Mouse (Mus musculus) kidney, postnatal 0 days (tissue): ENCODE data around the gene Gm49396. TPM values are rescaled to one million over a fixed set of nuclear protein-coding genes. Genes with fewer than 3 reads are reported as not detected.
A peak's percentile ranks its signal among the peaks of the same experiment; 100 is the strongest.

Experiments
- ATAC-seq: fragments of 200-750 bp; cut with Nextera tagmentation; replicated peaks from 2 replicates; pipeline ENCODE4 v1.8.0; 2017; ENCODE audit warnings: low read depth, moderate number of reproducible peaks, moderate TSS enrichment, moderate library complexity; ENCODE audit not compliant: low FRiP score
- DNase-seq: peaks from one replicate; pipeline ENCODE4 v3.0.0-alpha.2; 2016; ENCODE audit warnings: low spot score
- H3K27ac ChIP-seq: fragments of 300-500 bp; sonication (generic); 2 replicates; pipeline ENCODE4 v1.5.1; 2014; ENCODE audit warnings: mild to moderate bottlenecking
- H3K27me3 ChIP-seq: fragments of 300-500 bp; sonication (generic); 2 replicates; pipeline ENCODE4 v1.6.1; 2014; ENCODE audit warnings: low read length, mixed read lengths; ENCODE audit not compliant: insufficient read depth
- H3K36me3 ChIP-seq: fragments of 300-500 bp; sonication (generic); 2 replicates; pipeline ENCODE4 v1.6.1; 2014; ENCODE audit warnings: low read length, mixed read lengths; ENCODE audit not compliant: insufficient read depth
- H3K4me1 ChIP-seq: fragments of 300-500 bp; sonication (generic); replicated peaks from 2 replicates; pipeline ENCODE4 v1.6.1; 2014; ENCODE audit warnings: antibody characterized with exemption, low read length, mixed read lengths; ENCODE audit not compliant: insufficient read depth
- H3K4me2 ChIP-seq: fragments of 300-500 bp; sonication (generic); 2 replicates; pipeline ENCODE4 v1.6.1; 2014; ENCODE audit warnings: mild to moderate bottlenecking, low read length, moderate library complexity, mixed read lengths
- H3K4me3 ChIP-seq: fragments of 300-500 bp; sonication (generic); replicated peaks from 2 replicates; pipeline ENCODE4 v1.5.1; 2014; ENCODE audit warnings: low read depth, low read length
- H3K9ac ChIP-seq: fragments of 300-500 bp; sonication (generic); 2 replicates; pipeline ENCODE4 v1.6.1; 2014; ENCODE audit warnings: low read depth, low read length
- H3K9me3 ChIP-seq: fragments of 300-500 bp; sonication (generic); replicated peaks from 2 replicates; pipeline ENCODE4 v1.6.1; 2016; ENCODE audit warnings: low read length, inconsistent platforms, mixed read lengths
- CTCF ChIP-seq: IDR thresholded peaks from 2 replicates; pipeline ENCODE4 v1.5.1; 2016; ENCODE audit warnings: antibody characterized with exemption, low read depth, mild to moderate bottlenecking, moderate library complexity
- WGBS: fragments of 180-500 bp; shearing (Covaris S2); extraction: QIAGEN DNeasy Blood & Tissue Kit; methylation state at CpG from one replicate; pipeline ENCODE4 v1.1.7; 2014; 5-methylcytosine and 5-hydroxymethylcytosine counted together
- polyA plus RNA-seq: library from polyadenylated mRNA; unstranded; fragments of >200 nt; fragmentation: Nextera tagmentation; extraction: Ambion mirVana; gene quantifications from 2 replicates; pipeline ENCODE4 v1.2.1, GENCODE M21; 2015

The Gm49396 gene
- polyA plus RNA-seq, 1 experiment from 2014 or later: 5.0 TPM

GRCm38 (mm10) chr7:30604424-30604823 is 41.3 kb downstream of the Gm49396 start:
- H3K4me1 ChIP-seq: 0 out of 2 replicates have a peak, but pooled peaks cover 5% of the 10 kb centered on the region
- DNase-seq (no peak), ATAC-seq (no peak)
- H3K36me3 ChIP-seq: no peaks in the 10 kb centered on the region
- no peak overlapping the region for H3K4me3 ChIP-seq
- H3K27ac ChIP-seq: no peak overlapping the region
- H3K27me3 ChIP-seq: no peaks in the 10 kb centered on the region
- no peak overlapping the region for H3K9ac ChIP-seq
- no peak for TF ChIP-seq CTCF
- H3K4me2 ChIP-seq: no peak overlapping the region
- no peaks in the 10 kb centered on the region for H3K9me3 ChIP-seq
- WGBS: 40% methylated on average over 8 of the region's 8 CpGs

- DNase-seq (no peak), ATAC-seq (no peak)
- Histone ChIP-seq H3K4me1 (0 out of 2 replicates have a peak, but pooled peaks cover 5% of the 10 kb centered on the region), H3K27me3 (no peaks in the 10 kb centered on the region), H3K36me3 (no peaks in the 10 kb centered on the region), H3K9me3 (no peaks in the 10 kb centered on the region), H3K27ac (no peak overlapping the region), H3K9ac (no peak overlapping the region), H3K4me2 (no peak overlapping the region), H3K4me3 (no peak overlapping the region)
- TF ChIP-seq CTCF: no peak
- WGBS: 86% methylated on average over 8 of the region's 8 CpGs
These were observed 41.8 kb downstream of the Gm49396 start for GRCm38 (mm10) chr7:30604944-30605343.

- H3K9me3 ChIP-seq: no peaks in the 10 kb centered on the region
- WGBS: 24% methylated on average over 8 of the region's 8 CpGs
- no peak overlapping the region for H3K27ac ChIP-seq
- no peaks in the 10 kb centered on the region for H3K36me3 ChIP-seq
- no peak overlapping the region for H3K4me3 ChIP-seq
- no peaks in the 10 kb centered on the region for H3K27me3 ChIP-seq
- TF ChIP-seq CTCF: peak; percentile 78
- DNase-seq (peak; percentile 73), ATAC-seq (no peak)
- H3K4me1 ChIP-seq: 0 out of 2 replicates have a peak, but pooled peaks cover 5% of the 10 kb centered on the region
- H3K9ac ChIP-seq: no peak overlapping the region
- no peak overlapping the region for H3K4me2 ChIP-seq
These were observed 44.7 kb downstream of the Gm49396 start for GRCm38 (mm10) chr7:30607706-30608309.

- Histone ChIP-seq H3K9ac (no peak overlapping the region), H3K27ac (no peak overlapping the region), H3K4me2 (no peak overlapping the region), H3K4me1 (0 out of 2 replicates have a peak, but pooled peaks cover under 1% of the 10 kb centered on the region), H3K4me3 (no peak overlapping the region), H3K9me3 (no peaks in the 10 kb centered on the region), H3K36me3 (no peaks in the 10 kb centered on the region), H3K27me3 (no peaks in the 10 kb centered on the region)
- 48% methylated on average over 16 of the region's 16 CpGs for WGBS
- ATAC-seq (no peak), DNase-seq (no peak)
- no peak for TF ChIP-seq CTCF
These were observed 45.3 kb downstream of the Gm49396 start for GRCm38 (mm10) chr7:30608476-30608875.

GRCm38 (mm10) chr7:30610043-30610442 is 46.9 kb downstream of the Gm49396 start:
- no peak overlapping the region for H3K4me2 ChIP-seq
- no peak overlapping the region for H3K9ac ChIP-seq
- H3K4me1 ChIP-seq: no peaks in the 10 kb centered on the region
- H3K4me3 ChIP-seq: no peak overlapping the region
- WGBS: 54% methylated on average over 7 of the region's 7 CpGs
- DNase-seq: no peak
- no peaks in the 10 kb centered on the region; the same call in 1 of the 2 replicates for H3K36me3 ChIP-seq
- TF ChIP-seq CTCF: no peak
- H3K9me3 ChIP-seq: no peaks in the 10 kb centered on the region
- H3K27ac ChIP-seq: no peak overlapping the region
- H3K27me3 ChIP-seq: no peaks in the 10 kb centered on the region
- no peak for ATAC-seq

- H3K4me1 ChIP-seq: no peaks in the 10 kb centered on the region
- WGBS: 30% methylated on average over 8 of the region's 8 CpGs
- peak; percentile 53 for ATAC-seq
- H3K27ac ChIP-seq: peak within 1 kb of the TSS; percentile 19
- H3K4me3 ChIP-seq: no peak within 1 kb of the TSS
- H3K9ac ChIP-seq: no peak within 1 kb of the TSS
- peaks cover 9% of the 10 kb centered on the region; the same call in 1 of the 2 replicates for H3K36me3 ChIP-seq
- H3K4me2 ChIP-seq: 0 out of 2 replicates have a peak within 1 kb of the TSS, but pooled peaks have one; percentile 7
- no peak for TF ChIP-seq CTCF
- peak; percentile 61 for DNase-seq
- H3K9me3 ChIP-seq: no peaks in the 10 kb centered on the region
- H3K27me3 ChIP-seq: no peaks in the 10 kb centered on the region
These were observed 49.7 kb downstream of the Gm49396 start, which contains the start of gene Upk1a for GRCm38 (mm10) chr7:30612654-30613402. TSS of gene Upk1a (minus strand) at chr7:30612847.
